Mouse (Mus musculus): ENCODE results near the gene 2310061I04Rik. TPM values are rescaled to one million over a fixed set of nuclear protein-coding genes. Genes with fewer than 3 reads are reported as not detected.

2310061I04Rik gene
- polyA plus RNA-seq, 1 experiment: 6.9 TPM

GRCm38 (mm10) chr17:35917463-35918251 is 20.4 kb upstream of the 2310061I04Rik start:
- TF ChIP-seq TAL1 (IDR thresholded peaks at IDR 0.05; ENCODE audit: low read length) (no peak), GATA1 (IDR thresholded peaks at IDR 0.05; ENCODE audit: low read length) (no peak)
- Histone ChIP-seq H3K4me3 (replicated peaks) (peak overlapping the region; percentile 73), H3K9me3 (ENCODE audit: control insufficient read depth, low read length) (no peaks in the 10 kb centered on the region), H3K27me3 (ENCODE audit: control insufficient read depth) (no peaks in the 10 kb centered on the region), H3K36me3 (ENCODE audit: control insufficient read depth) (peaks cover 66% of the 10 kb centered on the region), H3K4me1 (ENCODE audit: control insufficient read depth) (peaks cover 66% of the 10 kb centered on the region)

- H3K4me1 ChIP-seq (ENCODE audit: control insufficient read depth): peaks cover 66% of the 10 kb centered on the region
- H3K4me3 ChIP-seq (replicated peaks): peak overlapping the region; percentile 73
- peaks cover 65% of the 10 kb centered on the region for H3K36me3 ChIP-seq (ENCODE audit: control insufficient read depth)
- no peaks in the 10 kb centered on the region for H3K27me3 ChIP-seq (ENCODE audit: control insufficient read depth)
- H3K9me3 ChIP-seq (ENCODE audit: control insufficient read depth, low read length): no peaks in the 10 kb centered on the region
- TF ChIP-seq TAL1 (IDR thresholded peaks at IDR 0.05; ENCODE audit: low read length): no peak
- TF ChIP-seq GATA1 (IDR thresholded peaks at IDR 0.05; ENCODE audit: low read length): no peak
Measured at GRCm38 (mm10) chr17:35917143-35917462, 19.9 kb upstream of the 2310061I04Rik start.

GRCm38 (mm10) chr17:35916297-35917142 is 19.3 kb upstream of the 2310061I04Rik start, which contains the start of the genes Mrps18b and Ppp1r10:
Mrps18b (minus strand) TSS chr17:35916389.
Ppp1r10 (plus strand) TSS chr17:35916434.
- TF ChIP-seq GATA1 (IDR thresholded peaks at IDR 0.05; ENCODE audit: low read length) (no peak; the same call in 1 of the 2 replicates), TAL1 (IDR thresholded peaks at IDR 0.05; ENCODE audit: low read length) (no peak)

GRCm38 (mm10) chr17:35915538-35916296 is 18.5 kb upstream of the 2310061I04Rik start:
- Histone ChIP-seq H3K36me3 (ENCODE audit: control insufficient read depth) (peaks cover 65% of the 10 kb centered on the region), H3K4me1 (ENCODE audit: control insufficient read depth) (peaks cover 62% of the 10 kb centered on the region)

More at GRCm38 (mm10) chr17:35916297-35917142, 19.3 kb upstream of the 2310061I04Rik start, which contains the start of the genes Mrps18b and Ppp1r10:
- peaks cover 63% of the 10 kb centered on the region for H3K4me1 ChIP-seq (ENCODE audit: control insufficient read depth)
- H3K36me3 ChIP-seq (ENCODE audit: control insufficient read depth): peaks cover 65% of the 10 kb centered on the region
- H3K4me3 ChIP-seq (replicated peaks): peak within 1 kb of the TSS; percentile 73
- H3K27me3 ChIP-seq (ENCODE audit: control insufficient read depth): no peaks in the 10 kb centered on the region
- H3K9me3 ChIP-seq (ENCODE audit: control insufficient read depth, low read length): no peaks in the 10 kb centered on the region

GRCm38 (mm10) chr17:35914975-35915374 is 17.7 kb upstream of the 2310061I04Rik start:
- Histone ChIP-seq H3K27me3 (ENCODE audit: control insufficient read depth) (no peaks in the 10 kb centered on the region), H3K9me3 (ENCODE audit: control insufficient read depth, low read length) (no peaks in the 10 kb centered on the region), H3K4me1 (ENCODE audit: control insufficient read depth) (peaks cover 57% of the 10 kb centered on the region), H3K4me3 (replicated peaks) (peak overlapping the region; percentile 25), H3K36me3 (ENCODE audit: control insufficient read depth) (peaks cover 61% of the 10 kb centered on the region)
- TF ChIP-seq TAL1 (IDR thresholded peaks at IDR 0.05; ENCODE audit: low read length) (no peak), GATA1 (IDR thresholded peaks at IDR 0.05; ENCODE audit: low read length) (no peak)

More at GRCm38 (mm10) chr17:35915538-35916296, 18.5 kb upstream of the 2310061I04Rik start:
- Histone ChIP-seq H3K9me3 (ENCODE audit: control insufficient read depth, low read length) (no peaks in the 10 kb centered on the region), H3K4me3 (replicated peaks) (peak overlapping the region; percentile 73), H3K27me3 (ENCODE audit: control insufficient read depth) (no peaks in the 10 kb centered on the region)
- TF ChIP-seq GATA1 (IDR thresholded peaks at IDR 0.05; ENCODE audit: low read length) (no peak), TAL1 (IDR thresholded peaks at IDR 0.05; ENCODE audit: low read length) (no peak)

GRCm38 (mm10) chr17:35909919-35910369 is 12.7 kb upstream of the 2310061I04Rik start, which contains the start of gene Atat1:
Atat1 (minus strand) TSS chr17:35910075.
- H3K27me3 ChIP-seq (ENCODE audit: control insufficient read depth): no peaks in the 10 kb centered on the region
- peaks cover 65% of the 10 kb centered on the region for H3K36me3 ChIP-seq (ENCODE audit: control insufficient read depth)
- no peaks in the 10 kb centered on the region for H3K9me3 ChIP-seq (ENCODE audit: control insufficient read depth, low read length)
- TF ChIP-seq GATA1 (IDR thresholded peaks at IDR 0.05; ENCODE audit: low read length): no peak
- TF ChIP-seq TAL1 (IDR thresholded peaks at IDR 0.05; ENCODE audit: low read length): no peak
- peak within 1 kb of the TSS; percentile 76 for H3K4me3 ChIP-seq (replicated peaks)
- H3K4me1 ChIP-seq (ENCODE audit: control insufficient read depth): peaks cover 51% of the 10 kb centered on the region

- TF ChIP-seq GATA1 (IDR thresholded peaks at IDR 0.05; ENCODE audit: low read length) (no peak), TAL1 (IDR thresholded peaks at IDR 0.05; ENCODE audit: low read length) (no peak)
- Histone ChIP-seq H3K9me3 (ENCODE audit: control insufficient read depth, low read length) (no peaks in the 10 kb centered on the region), H3K4me1 (ENCODE audit: control insufficient read depth) (peaks cover 45% of the 10 kb centered on the region), H3K4me3 (replicated peaks) (peak overlapping the region; percentile 76), H3K27me3 (ENCODE audit: control insufficient read depth) (no peaks in the 10 kb centered on the region), H3K36me3 (ENCODE audit: control insufficient read depth) (peaks cover 63% of the 10 kb centered on the region)
Measured at GRCm38 (mm10) chr17:35909186-35909918, 12.1 kb upstream of the 2310061I04Rik start.

GRCm38 (mm10) chr17:35907609-35908008 is 10.4 kb upstream of the 2310061I04Rik start:
- no peak overlapping the region for H3K4me3 ChIP-seq (replicated peaks)
- no peaks in the 10 kb centered on the region for H3K9me3 ChIP-seq (ENCODE audit: control insufficient read depth, low read length)
- TF ChIP-seq TAL1 (IDR thresholded peaks at IDR 0.05; ENCODE audit: low read length) (no peak), GATA1 (IDR thresholded peaks at IDR 0.05; ENCODE audit: low read length) (no peak)
- peaks cover 32% of the 10 kb centered on the region for H3K4me1 ChIP-seq (ENCODE audit: control insufficient read depth)
- peaks cover 57% of the 10 kb centered on the region for H3K36me3 ChIP-seq (ENCODE audit: control insufficient read depth)
- no peaks in the 10 kb centered on the region for H3K27me3 ChIP-seq (ENCODE audit: control insufficient read depth)
